Mouse (Mus musculus): Measurements from ENCODE around the gene Uvrag.

Uvrag gene

GRCm38 (mm10) chr7:99140984-99141918, at the start of gene Uvrag:
Gene Uvrag (minus strand): TSS chr7:99141141.
- DNase-seq (ENCODE audit: low read depth) = peak; percentile 99

GRCm38 (mm10) chr7:99189885-99190284, 48.9 kb upstream of the Uvrag start:
- DNase-seq (ENCODE audit: low read depth) = no peak

GRCm38 (mm10) chr7:99188630-99189029, 47.7 kb upstream of the Uvrag start:
- no peak for DNase-seq (ENCODE audit: low read depth)

GRCm38 (mm10) chr7:99187451-99187850, 46.5 kb upstream of the Uvrag start:
- no peak for DNase-seq (ENCODE audit: low read depth)

GRCm38 (mm10) chr7:99185405-99185804, 44.5 kb upstream of the Uvrag start:
- DNase-seq (ENCODE audit: low read depth) = no peak

GRCm38 (mm10) chr7:99183751-99184150, 42.8 kb upstream of the Uvrag start:
- DNase-seq (ENCODE audit: low read depth) = no peak

GRCm38 (mm10) chr7:99182432-99183172, 41.7 kb upstream of the Uvrag start, which contains the start of gene Dgat2:
Gene Dgat2 (minus strand): TSS chr7:99182719.
- DNase-seq (ENCODE audit: low read depth) = peak; percentile 73

GRCm38 (mm10) chr7:99181619-99182431, 40.9 kb upstream of the Uvrag start:
- DNase-seq (ENCODE audit: low read depth) = no peak

GRCm38 (mm10) chr7:99180162-99180561, 39.2 kb upstream of the Uvrag start:
- no peak for DNase-seq (ENCODE audit: low read depth)

GRCm38 (mm10) chr7:99179271-99179670, 38.3 kb upstream of the Uvrag start:
- no peak for DNase-seq (ENCODE audit: low read depth)

GRCm38 (mm10) chr7:99177386-99177785, 36.4 kb upstream of the Uvrag start:
- no peak for DNase-seq (ENCODE audit: low read depth)

- no peak for DNase-seq (ENCODE audit: low read depth)
Measured at GRCm38 (mm10) chr7:99175666-99176065, 34.7 kb upstream of the Uvrag start.

GRCm38 (mm10) chr7:99175118-99175517, 34.2 kb upstream of the Uvrag start:
- no peak for DNase-seq (ENCODE audit: low read depth)

GRCm38 (mm10) chr7:99174006-99174405, 33.1 kb upstream of the Uvrag start:
- DNase-seq (ENCODE audit: low read depth) = no peak

GRCm38 (mm10) chr7:99172898-99173297, 32.0 kb upstream of the Uvrag start:
- no peak for DNase-seq (ENCODE audit: low read depth)

- no peak for DNase-seq (ENCODE audit: low read depth)
Measured at GRCm38 (mm10) chr7:99171730-99172463, 31.0 kb upstream of the Uvrag start.

- no peak for DNase-seq (ENCODE audit: low read depth)
Measured at GRCm38 (mm10) chr7:99170519-99170918, 29.6 kb upstream of the Uvrag start.

- no peak for DNase-seq (ENCODE audit: low read depth)
Measured at GRCm38 (mm10) chr7:99169717-99170403, 28.9 kb upstream of the Uvrag start.

GRCm38 (mm10) chr7:99168756-99169155, 27.8 kb upstream of the Uvrag start:
- no peak for DNase-seq (ENCODE audit: low read depth)

- DNase-seq (ENCODE audit: low read depth) = no peak
Measured at GRCm38 (mm10) chr7:99167939-99168338, 27.0 kb upstream of the Uvrag start.

GRCm38 (mm10) chr7:99166159-99166558, 25.2 kb upstream of the Uvrag start:
- DNase-seq (ENCODE audit: low read depth) = no peak

All from c-Kit-positive CD71-positive TER-119-negative erythroid progenitor cells, embryonic 14.5 days (primary cell).